Mouse (Mus musculus): Measurements from ENCODE around the gene Dpm3. TPM values are rescaled to one million over a fixed set of nuclear protein-coding genes. Genes with fewer than 3 reads are reported as not detected.

Dpm3 gene
- polyA plus RNA-seq, 1 experiment from 2014 or later: 64.5 TPM

- 93% methylated on average over 11 of the region's 11 CpGs for WGBS
Observed at GRCm38 (mm10) chr3:89293247-89293918, 34.2 kb downstream of the Dpm3 start.

GRCm38 (mm10) chr3:89294195-89294594 is 35.0 kb downstream of the Dpm3 start:
- H3K27me3 ChIP-seq (ENCODE audit: control insufficient read depth, insufficient read depth, low read depth, low read length): no peaks in the 10 kb centered on the region
- H3K9ac ChIP-seq (ENCODE audit: low read depth, low read length): no peak overlapping the region
- no peak overlapping the region for H3K27ac ChIP-seq (ENCODE audit: low read length)
- no peaks in the 10 kb centered on the region for H3K4me1 ChIP-seq (ENCODE audit: control insufficient read depth, insufficient read depth, low read length)
- no peak overlapping the region for H3K4me2 ChIP-seq (ENCODE audit: low read length)
- ATAC-seq: no peak
- H3K9me3 ChIP-seq (replicated peaks; ENCODE audit: control insufficient read depth, low read length, poor library complexity, severe bottlenecking): no peaks in the 10 kb centered on the region
- WGBS: 76% methylated on average over 5 of the region's 5 CpGs
- H3K36me3 ChIP-seq (ENCODE audit: control insufficient read depth, insufficient read depth, low read length): no peaks in the 10 kb centered on the region
- no peak overlapping the region for H3K4me3 ChIP-seq (ENCODE audit: low read depth, low read length)

More at GRCm38 (mm10) chr3:89293247-89293918, 34.2 kb downstream of the Dpm3 start:
- H3K9me3 ChIP-seq (replicated peaks; ENCODE audit: control insufficient read depth, low read length, poor library complexity, severe bottlenecking): no peaks in the 10 kb centered on the region
- no peak overlapping the region for H3K4me3 ChIP-seq (ENCODE audit: low read depth, low read length)
- no peak for ATAC-seq
- no peak overlapping the region for H3K27ac ChIP-seq (ENCODE audit: low read length)
- H3K4me1 ChIP-seq (ENCODE audit: control insufficient read depth, insufficient read depth, low read length): no peaks in the 10 kb centered on the region
- no peaks in the 10 kb centered on the region for H3K36me3 ChIP-seq (ENCODE audit: control insufficient read depth, insufficient read depth, low read length)
- no peaks in the 10 kb centered on the region for H3K27me3 ChIP-seq (ENCODE audit: control insufficient read depth, insufficient read depth, low read depth, low read length)
- no peak overlapping the region for H3K4me2 ChIP-seq (ENCODE audit: low read length)
- H3K9ac ChIP-seq (ENCODE audit: low read depth, low read length): no peak overlapping the region

- ATAC-seq: no peak
- no peak overlapping the region for H3K27ac ChIP-seq (ENCODE audit: low read length)
- WGBS: 77% methylated on average over 8 of the region's 8 CpGs
Observed at GRCm38 (mm10) chr3:89295685-89296230, 36.6 kb downstream of the Dpm3 start.

GRCm38 (mm10) chr3:89296761-89297396 is 37.7 kb downstream of the Dpm3 start:
- H3K27ac ChIP-seq (ENCODE audit: low read length): no peak overlapping the region
- no peaks in the 10 kb centered on the region for H3K9me3 ChIP-seq (replicated peaks; ENCODE audit: control insufficient read depth, low read length, poor library complexity, severe bottlenecking)
- 78% methylated on average over 11 of the region's 11 CpGs for WGBS

More at GRCm38 (mm10) chr3:89295685-89296230, 36.6 kb downstream of the Dpm3 start:
- peaks cover 8% of the 10 kb centered on the region; the same call in 1 of the 2 replicates for H3K4me1 ChIP-seq (ENCODE audit: control insufficient read depth, insufficient read depth, low read length)
- H3K9ac ChIP-seq (ENCODE audit: low read depth, low read length): no peak overlapping the region
- H3K4me3 ChIP-seq (ENCODE audit: low read depth, low read length): no peak overlapping the region
- peaks cover 3% of the 10 kb centered on the region; the same call in 1 of the 2 replicates for H3K27me3 ChIP-seq (ENCODE audit: control insufficient read depth, insufficient read depth, low read depth, low read length)
- H3K9me3 ChIP-seq (replicated peaks; ENCODE audit: control insufficient read depth, low read length, poor library complexity, severe bottlenecking): no peaks in the 10 kb centered on the region
- no peaks in the 10 kb centered on the region for H3K36me3 ChIP-seq (ENCODE audit: control insufficient read depth, insufficient read depth, low read length)
- no peak overlapping the region for H3K4me2 ChIP-seq (ENCODE audit: low read length)

GRCm38 (mm10) chr3:89298908-89299307 is 39.8 kb downstream of the Dpm3 start:
- WGBS: 80% methylated on average over 6 of the region's 6 CpGs
- Histone ChIP-seq H3K27me3 (ENCODE audit: control insufficient read depth, insufficient read depth, low read depth, low read length) (peaks cover 3% of the 10 kb centered on the region; the same call in 1 of the 2 replicates), H3K4me3 (ENCODE audit: low read depth, low read length) (no peak overlapping the region), H3K4me2 (ENCODE audit: low read length) (no peak overlapping the region), H3K9me3 (replicated peaks; ENCODE audit: control insufficient read depth, low read length, poor library complexity, severe bottlenecking) (no peaks in the 10 kb centered on the region), H3K4me1 (ENCODE audit: control insufficient read depth, insufficient read depth, low read length) (peaks cover 8% of the 10 kb centered on the region; the same call in 1 of the 2 replicates), H3K9ac (ENCODE audit: low read depth, low read length) (no peak overlapping the region), H3K36me3 (ENCODE audit: control insufficient read depth, insufficient read depth, low read length) (no peaks in the 10 kb centered on the region), H3K27ac (ENCODE audit: low read length) (no peak overlapping the region)
- no peak for ATAC-seq

More at GRCm38 (mm10) chr3:89296761-89297396, 37.7 kb downstream of the Dpm3 start:
- no peak overlapping the region for H3K4me3 ChIP-seq (ENCODE audit: low read depth, low read length)
- H3K27me3 ChIP-seq (ENCODE audit: control insufficient read depth, insufficient read depth, low read depth, low read length): peaks cover 3% of the 10 kb centered on the region; the same call in 1 of the 2 replicates
- H3K4me2 ChIP-seq (ENCODE audit: low read length): no peak overlapping the region
- ATAC-seq: no peak
- no peaks in the 10 kb centered on the region for H3K36me3 ChIP-seq (ENCODE audit: control insufficient read depth, insufficient read depth, low read length)
- peaks cover 8% of the 10 kb centered on the region; the same call in 1 of the 2 replicates for H3K4me1 ChIP-seq (ENCODE audit: control insufficient read depth, insufficient read depth, low read length)
- H3K9ac ChIP-seq (ENCODE audit: low read depth, low read length): no peak overlapping the region

DNA sequence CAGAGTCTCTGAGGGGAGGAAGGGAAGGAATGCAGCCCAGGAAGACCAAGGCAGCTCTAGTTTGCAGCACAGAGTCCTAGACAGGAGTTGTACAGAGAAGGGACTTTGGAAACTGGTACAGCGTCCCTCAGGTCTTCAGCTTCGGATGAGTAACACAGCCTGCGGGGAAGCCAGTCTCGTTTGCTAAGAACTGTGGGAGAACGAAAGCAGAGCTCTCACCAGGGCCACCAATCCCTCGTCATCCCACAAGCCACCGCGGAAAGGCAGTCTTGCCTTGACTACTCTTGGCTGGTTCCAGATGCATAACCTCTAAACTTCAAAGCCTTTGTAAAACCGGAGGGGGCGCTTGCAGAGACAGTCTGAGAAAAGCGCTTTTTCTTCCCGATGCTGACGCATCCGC is 40.3 kb downstream of the Dpm3 start:
- Histone ChIP-seq H3K4me3 (ENCODE audit: low read depth, low read length) (peak overlapping the region; percentile 11; the same call in 1 of the 2 replicates), H3K9me3 (replicated peaks; ENCODE audit: control insufficient read depth, low read length, poor library complexity, severe bottlenecking) (no peaks in the 10 kb centered on the region), H3K27me3 (ENCODE audit: control insufficient read depth, insufficient read depth, low read depth, low read length) (peaks cover 3% of the 10 kb centered on the region; the same call in 1 of the 2 replicates), H3K36me3 (ENCODE audit: control insufficient read depth, insufficient read depth, low read length) (no peaks in the 10 kb centered on the region), H3K4me1 (ENCODE audit: control insufficient read depth, insufficient read depth, low read length) (peaks cover 8% of the 10 kb centered on the region; the same call in 1 of the 2 replicates), H3K9ac (ENCODE audit: low read depth, low read length) (peak overlapping the region; percentile 7; the same call in 1 of the 2 replicates), H3K27ac (ENCODE audit: low read length) (no peak overlapping the region), H3K4me2 (ENCODE audit: low read length) (peak overlapping the region; percentile 48)
- peak; percentile 32; the same call in 1 of the 2 replicates for ATAC-seq
- WGBS: 4% methylated on average over 14 of the region's 14 CpGs

DNA sequence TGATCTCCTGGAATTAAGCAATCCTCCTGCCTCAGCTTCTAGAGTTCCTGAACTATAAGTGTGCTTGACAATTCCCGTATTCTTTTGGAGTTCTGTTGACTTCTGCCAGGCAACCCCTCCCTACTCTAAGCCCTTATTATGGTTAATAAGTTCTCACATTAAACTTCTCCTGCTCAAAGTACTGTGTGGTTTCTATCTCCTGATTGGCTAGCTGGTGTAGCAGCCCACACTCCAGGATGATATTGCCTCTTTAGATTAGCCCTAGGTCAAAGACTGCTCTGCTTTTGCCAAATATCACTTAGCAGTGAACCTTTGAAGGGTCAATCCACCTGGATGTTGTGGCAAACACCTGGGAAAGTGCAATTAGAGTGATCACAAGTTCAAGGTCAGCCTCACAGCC is 40.9 kb downstream of the Dpm3 start:
- no peaks in the 10 kb centered on the region for H3K36me3 ChIP-seq (ENCODE audit: control insufficient read depth, insufficient read depth, low read length)
- 70% methylated on average over 1 of the region's 1 CpGs for WGBS
- no peak overlapping the region; the same call in 1 of the 2 replicates for H3K4me3 ChIP-seq (ENCODE audit: low read depth, low read length)
- H3K9ac ChIP-seq (ENCODE audit: low read depth, low read length): no peak overlapping the region
- peaks cover 3% of the 10 kb centered on the region; the same call in 1 of the 2 replicates for H3K27me3 ChIP-seq (ENCODE audit: control insufficient read depth, insufficient read depth, low read depth, low read length)
- peaks cover 8% of the 10 kb centered on the region; the same call in 1 of the 2 replicates for H3K4me1 ChIP-seq (ENCODE audit: control insufficient read depth, insufficient read depth, low read length)
- no peaks in the 10 kb centered on the region for H3K9me3 ChIP-seq (replicated peaks; ENCODE audit: control insufficient read depth, low read length, poor library complexity, severe bottlenecking)
- H3K27ac ChIP-seq (ENCODE audit: low read length): no peak overlapping the region
- H3K4me2 ChIP-seq (ENCODE audit: low read length): peak overlapping the region; percentile 48
- no peak for ATAC-seq

DNA sequence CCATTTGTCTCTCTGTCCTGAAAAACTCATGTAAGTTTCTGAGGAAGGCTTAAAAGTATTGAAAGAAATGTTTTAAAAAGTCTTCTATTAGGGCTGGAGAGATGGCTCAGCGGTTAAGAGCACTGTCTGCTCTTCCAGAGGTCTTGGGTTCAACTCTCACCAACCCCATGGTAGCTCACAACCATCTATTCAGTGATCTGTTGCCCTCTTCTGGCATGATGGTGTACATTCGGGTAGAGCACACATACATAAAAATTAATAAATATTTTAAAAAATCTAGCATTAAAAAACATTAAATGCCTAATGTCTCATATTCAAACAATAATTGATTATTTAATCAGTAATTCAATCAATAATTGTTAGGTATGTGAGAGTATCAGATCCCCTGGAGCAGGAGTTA is 41.4 kb downstream of the Dpm3 start:
- H3K4me1 ChIP-seq (ENCODE audit: control insufficient read depth, insufficient read depth, low read length): peaks cover 8% of the 10 kb centered on the region; the same call in 1 of the 2 replicates
- H3K36me3 ChIP-seq (ENCODE audit: control insufficient read depth, insufficient read depth, low read length): no peaks in the 10 kb centered on the region
- peaks cover 3% of the 10 kb centered on the region; the same call in 1 of the 2 replicates for H3K27me3 ChIP-seq (ENCODE audit: control insufficient read depth, insufficient read depth, low read depth, low read length)
- 61% methylated on average over 2 of the region's 2 CpGs for WGBS
- no peak overlapping the region for H3K4me2 ChIP-seq (ENCODE audit: low read length)
- no peaks in the 10 kb centered on the region for H3K9me3 ChIP-seq (replicated peaks; ENCODE audit: control insufficient read depth, low read length, poor library complexity, severe bottlenecking)
- no peak overlapping the region for H3K27ac ChIP-seq (ENCODE audit: low read length)
- H3K9ac ChIP-seq (ENCODE audit: low read depth, low read length): no peak overlapping the region
- ATAC-seq: no peak
- no peak overlapping the region for H3K4me3 ChIP-seq (ENCODE audit: low read depth, low read length)
